Mouse (Mus musculus): ENCODE results near the gene Tcf25. TPM values are rescaled to one million over a fixed set of nuclear protein-coding genes. Genes with fewer than 3 reads are reported as not detected.
A peak's percentile ranks its signal among the peaks of the same experiment; 100 is the strongest.

Tcf25 gene
- 207 and 223 TPM in 2 replicates for polyA plus RNA-seq (2012; rRNA removed)

- peak; percentile 37 for DNase-seq (ENCODE audit: low read depth)
Observed at GRCm38 (mm10) chr8:123373403-123374238, at the start of gene Tcf25. TSS of gene Tcf25 (plus strand) at chr8:123373753.

GRCm38 (mm10) chr8:123328552-123328951, 45.0 kb upstream of the Tcf25 start:
- DNase-seq (ENCODE audit: low read depth): no peak

- no peak for DNase-seq (ENCODE audit: low read depth)
Observed at GRCm38 (mm10) chr8:123329350-123329749, 44.2 kb upstream of the Tcf25 start.

- DNase-seq (ENCODE audit: low read depth): no peak
Observed at GRCm38 (mm10) chr8:123329961-123330360, 43.6 kb upstream of the Tcf25 start.

- DNase-seq (ENCODE audit: low read depth): no peak
Observed at GRCm38 (mm10) chr8:123330701-123331100, 42.9 kb upstream of the Tcf25 start.

- no peak for DNase-seq (ENCODE audit: low read depth)
Observed at GRCm38 (mm10) chr8:123331301-123331700, 42.3 kb upstream of the Tcf25 start.

- DNase-seq (ENCODE audit: low read depth): no peak
Observed at GRCm38 (mm10) chr8:123331810-123332209, 41.7 kb upstream of the Tcf25 start.

GRCm38 (mm10) chr8:123332262-123333090, 41.1 kb upstream of the Tcf25 start, which contains the start of gene Spire2:
TSS of gene Spire2 (plus strand) at chr8:123332713.
- DNase-seq (ENCODE audit: low read depth): no peak

- DNase-seq (ENCODE audit: low read depth): no peak
Observed at GRCm38 (mm10) chr8:123333091-123333587, 40.4 kb upstream of the Tcf25 start.

GRCm38 (mm10) chr8:123333864-123334263, 39.7 kb upstream of the Tcf25 start:
- no peak for DNase-seq (ENCODE audit: low read depth)

GRCm38 (mm10) chr8:123334467-123334866, 39.1 kb upstream of the Tcf25 start:
- DNase-seq (ENCODE audit: low read depth): no peak

- no peak for DNase-seq (ENCODE audit: low read depth)
Observed at GRCm38 (mm10) chr8:123337475-123337874, 36.1 kb upstream of the Tcf25 start.

GRCm38 (mm10) chr8:123340071-123340470, 33.5 kb upstream of the Tcf25 start:
- DNase-seq (ENCODE audit: low read depth): no peak

GRCm38 (mm10) chr8:123341040-123342015, 32.2 kb upstream of the Tcf25 start:
- DNase-seq (ENCODE audit: low read depth): no peak

- DNase-seq (ENCODE audit: low read depth): no peak
Observed at GRCm38 (mm10) chr8:123342253-123342652, 31.3 kb upstream of the Tcf25 start.

GRCm38 (mm10) chr8:123342911-123343310, 30.6 kb upstream of the Tcf25 start:
- DNase-seq (ENCODE audit: low read depth): no peak

- no peak for DNase-seq (ENCODE audit: low read depth)
Observed at GRCm38 (mm10) chr8:123343422-123343821, 30.1 kb upstream of the Tcf25 start.

- no peak for DNase-seq (ENCODE audit: low read depth)
Observed at GRCm38 (mm10) chr8:123345135-123345534, 28.4 kb upstream of the Tcf25 start.

GRCm38 (mm10) chr8:123345856-123346255, 27.7 kb upstream of the Tcf25 start:
- no peak for DNase-seq (ENCODE audit: low read depth)

- no peak for DNase-seq (ENCODE audit: low read depth)
Observed at GRCm38 (mm10) chr8:123347293-123347692, 26.3 kb upstream of the Tcf25 start.

GRCm38 (mm10) chr8:123348237-123348843, 25.2 kb upstream of the Tcf25 start:
- no peak for DNase-seq (ENCODE audit: low read depth)
